Mouse (Mus musculus) kidney, adult 2 months (tissue): ENCODE measurements at regions not wholly inside any gene's neighbourhood (a gene's known extent, or its start where the extent isn't known, plus 50 kb on each side); places are given as distances from the start of the nearest gene placed in this dataset.

Experiments used
- CTCF ChIP-seq: fragments of 200-500 bp; conservative IDR thresholded peaks from 2 replicates; pipeline ENCODE4 v1.5.1; 2011; ENCODE audit warnings: low read depth, mild to moderate bottlenecking, control low read depth, low read length, moderate library complexity, mixed read lengths; ENCODE audit not compliant: insufficient read depth, insufficient read length
- POLR2A ChIP-seq: fragments of 200-500 bp; IDR thresholded peaks from one replicate; pipeline ENCODE4 v1.6.1; 2011; ENCODE audit warnings: low read depth, low read length, control low read depth

DNA sequence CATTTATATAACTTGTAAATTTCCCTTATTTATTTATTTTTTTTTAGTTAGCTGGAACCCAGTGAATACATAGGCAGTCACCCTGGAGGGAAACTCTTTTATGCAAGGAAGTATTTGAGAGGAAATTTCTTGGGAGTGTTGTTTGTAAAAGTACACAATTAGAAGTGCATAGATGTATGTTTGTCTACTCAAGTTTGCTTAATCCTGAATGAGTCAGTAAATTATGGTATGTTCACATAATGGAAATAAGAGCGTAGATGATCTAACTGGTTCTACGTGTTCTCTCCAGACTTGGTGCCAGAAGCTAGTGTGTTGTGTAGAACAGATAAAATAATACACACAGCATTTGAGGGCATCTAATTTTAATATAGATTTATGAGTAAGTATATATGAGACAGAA lies 310.5 kb downstream of the Klf5 start:
- TF ChIP-seq POLR2A, result no peak
- TF ChIP-seq CTCF, result no peak
